Mouse (Mus musculus): Measurements from ENCODE around the gene Gm7697. TPM values are rescaled to one million over a fixed set of nuclear protein-coding genes. Genes with fewer than 3 reads are reported as not detected.
"Not testable (repeated sequence)": the region's sequence is repeated elsewhere in the genome, so short reads cannot be mapped to it uniquely, and the experiment has no call there.

Gm7697 gene
- not detected in 2 replicates for polyA plus RNA-seq (2015; fragmentation: Nextera tagmentation; extraction: Ambion mirVana)

- H3K36me3 ChIP-seq; H3K4me1 ChIP-seq (replicated peaks); H3K27me3 ChIP-seq; H3K27ac ChIP-seq; H3K4me2 ChIP-seq; H3K9me3 ChIP-seq; H3K9ac ChIP-seq; H3K4me3 ChIP-seq; ATAC-seq (ENCODE audit: low FRiP score): not testable (repeated sequence)
- WGBS, result 89% methylated on average over 2 of the region's 3 CpGs
Measured at GRCm38 (mm10) chr8:69522876-69523275, at the start of gene Gm7697. Gene Gm7697 (minus strand): TSS chr8:69522976.

GRCm38 (mm10) chr8:69551249-69551648 lies 28.5 kb upstream of the Gm7697 start:
- not testable (repeated sequence) for H3K36me3 ChIP-seq; H3K4me1 ChIP-seq (replicated peaks); H3K9ac ChIP-seq; H3K4me3 ChIP-seq; H3K9me3 ChIP-seq; H3K27me3 ChIP-seq; H3K4me2 ChIP-seq; ATAC-seq (ENCODE audit: low FRiP score); H3K27ac ChIP-seq
- 56% methylated on average over 2 of the region's 2 CpGs for WGBS

DNA sequence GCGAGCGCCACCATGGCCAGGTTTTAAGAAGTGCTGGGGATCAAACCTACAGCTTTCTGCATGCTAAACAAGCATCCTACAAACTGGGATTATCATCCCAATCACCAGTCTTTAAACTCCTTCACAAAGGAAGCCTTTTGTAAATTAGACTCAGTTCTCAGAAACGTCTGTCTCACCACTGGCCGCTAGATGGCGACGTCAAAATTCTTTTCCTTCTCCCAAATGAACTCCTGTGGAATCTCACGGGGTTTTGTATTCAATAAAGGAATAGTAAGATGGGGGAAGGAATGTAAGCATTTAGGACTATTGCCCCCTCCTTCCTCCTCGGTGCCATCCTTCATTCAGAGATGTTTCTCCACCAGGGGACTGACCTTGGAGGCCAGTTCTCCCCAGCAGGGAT lies 26.8 kb upstream of the Gm7697 start:
- not testable (repeated sequence) for H3K9me3 ChIP-seq; H3K27me3 ChIP-seq; H3K36me3 ChIP-seq; H3K27ac ChIP-seq; H3K4me3 ChIP-seq; H3K4me1 ChIP-seq (replicated peaks); H3K9ac ChIP-seq; ATAC-seq (ENCODE audit: low FRiP score); H3K4me2 ChIP-seq
- WGBS, result 13% methylated on average over 8 of the region's 8 CpGs

DNA sequence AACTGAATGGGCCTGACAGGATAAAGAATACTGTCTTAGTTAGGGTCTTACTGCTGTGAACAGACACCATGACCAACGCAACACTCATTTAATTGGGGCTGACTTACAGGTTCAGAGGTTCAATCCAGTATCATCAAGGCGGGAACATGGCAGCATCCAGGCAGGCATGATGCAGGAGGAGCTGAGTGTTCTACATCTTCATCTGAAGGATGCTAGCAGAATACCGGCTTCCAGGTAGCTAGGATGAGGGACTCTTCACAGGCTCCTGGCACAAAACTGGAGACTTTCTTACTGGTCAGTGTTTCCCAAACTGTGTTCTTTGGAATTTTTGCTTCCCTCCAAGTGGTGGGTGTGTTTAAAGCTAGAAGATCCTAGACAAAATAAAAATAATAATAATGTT lies 25.3 kb upstream of the Gm7697 start:
- not testable (repeated sequence) for H3K4me1 ChIP-seq (replicated peaks); H3K9ac ChIP-seq; H3K27ac ChIP-seq; H3K4me3 ChIP-seq; ATAC-seq (ENCODE audit: low FRiP score); H3K4me2 ChIP-seq; H3K27me3 ChIP-seq; H3K36me3 ChIP-seq; H3K9me3 ChIP-seq
- WGBS, result 95% methylated on average over 3 of the region's 3 CpGs

GRCm38 (mm10) chr8:69547208-69547607 lies 24.4 kb upstream of the Gm7697 start:
- not testable (repeated sequence) for ATAC-seq (ENCODE audit: low FRiP score); H3K4me2 ChIP-seq; H3K36me3 ChIP-seq; H3K9ac ChIP-seq; H3K27ac ChIP-seq; H3K4me3 ChIP-seq; H3K4me1 ChIP-seq (replicated peaks); H3K27me3 ChIP-seq; H3K9me3 ChIP-seq
- WGBS, result 71% methylated on average over 7 of the region's 7 CpGs

GRCm38 (mm10) chr8:69545020-69545419 lies 22.2 kb upstream of the Gm7697 start:
- H3K27ac ChIP-seq; H3K36me3 ChIP-seq; H3K27me3 ChIP-seq; H3K9me3 ChIP-seq; H3K4me2 ChIP-seq; H3K4me3 ChIP-seq; ATAC-seq (ENCODE audit: low FRiP score); H3K9ac ChIP-seq; H3K4me1 ChIP-seq (replicated peaks): not testable (repeated sequence)
- 50% methylated on average over 1 of the region's 1 CpGs for WGBS

DNA sequence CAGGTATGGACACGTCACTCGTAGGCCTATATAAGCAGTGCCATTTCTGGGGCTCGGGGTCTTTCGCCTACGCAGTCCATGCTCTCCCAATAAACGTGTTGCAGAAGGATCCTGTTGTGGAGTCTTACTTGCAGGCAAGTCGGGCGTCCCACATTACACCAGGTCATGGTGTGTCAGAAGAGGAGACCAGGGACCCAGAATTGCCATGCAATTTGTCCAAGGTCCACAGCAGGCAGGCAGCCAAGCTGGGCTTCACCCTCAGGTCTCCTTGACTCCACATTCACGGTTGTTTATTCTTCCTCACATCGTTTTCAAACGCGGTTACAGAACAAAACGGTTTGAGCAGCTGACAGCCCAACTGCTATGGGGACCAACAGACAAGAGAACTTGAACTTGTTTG lies 21.7 kb upstream of the Gm7697 start:
- WGBS, result 92% methylated on average over 13 of the region's 13 CpGs
- not testable (repeated sequence) for H3K4me1 ChIP-seq (replicated peaks); H3K9ac ChIP-seq; H3K4me2 ChIP-seq; H3K27ac ChIP-seq; H3K4me3 ChIP-seq; ATAC-seq (ENCODE audit: low FRiP score); H3K36me3 ChIP-seq; H3K9me3 ChIP-seq; H3K27me3 ChIP-seq

DNA sequence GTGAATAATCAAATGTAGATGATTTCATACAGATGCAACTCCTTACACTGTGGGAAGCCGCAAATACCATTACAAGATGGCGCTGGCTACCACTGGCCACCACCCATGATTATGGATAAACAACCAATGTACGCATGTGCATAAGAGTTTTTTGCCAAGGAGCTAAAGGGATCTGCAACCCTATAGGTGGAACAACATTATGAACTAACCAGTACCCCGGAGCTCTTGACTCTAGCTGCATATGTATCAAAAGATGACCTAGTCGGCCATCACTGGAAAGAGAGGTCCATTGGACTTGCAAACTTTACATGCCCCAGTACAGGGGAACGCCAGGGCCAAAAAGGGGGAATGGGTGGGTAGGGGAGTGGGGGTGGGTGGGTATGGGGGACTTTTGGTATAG lies 21.2 kb upstream of the Gm7697 start:
- not testable (repeated sequence) for H3K27me3 ChIP-seq; H3K27ac ChIP-seq; H3K9me3 ChIP-seq; H3K9ac ChIP-seq; H3K36me3 ChIP-seq; H3K4me3 ChIP-seq; H3K4me2 ChIP-seq; H3K4me1 ChIP-seq (replicated peaks)
- ATAC-seq (ENCODE audit: low FRiP score), result peak; percentile 65; the same call in 1 of the 2 replicates
- WGBS, result 93% methylated on average over 6 of the region's 6 CpGs

- H3K4me3 ChIP-seq; H3K36me3 ChIP-seq; ATAC-seq (ENCODE audit: low FRiP score); H3K4me2 ChIP-seq; H3K27ac ChIP-seq; H3K27me3 ChIP-seq; H3K9me3 ChIP-seq; H3K4me1 ChIP-seq (replicated peaks); H3K9ac ChIP-seq: not testable (repeated sequence)
- 89% methylated on average over 7 of the region's 7 CpGs for WGBS
Measured at GRCm38 (mm10) chr8:69540764-69541163, 18.0 kb upstream of the Gm7697 start.

- not testable (repeated sequence) for H3K4me2 ChIP-seq; H3K9me3 ChIP-seq; H3K27me3 ChIP-seq; H3K36me3 ChIP-seq; H3K27ac ChIP-seq; H3K4me3 ChIP-seq; H3K4me1 ChIP-seq (replicated peaks); ATAC-seq (ENCODE audit: low FRiP score); H3K9ac ChIP-seq
- WGBS, result 53% methylated on average over 1 of the region's 1 CpGs
Measured at GRCm38 (mm10) chr8:69540331-69540730, 17.6 kb upstream of the Gm7697 start.

GRCm38 (mm10) chr8:69474946-69475345 lies 47.8 kb downstream of the Gm7697 start:
- H3K4me2 ChIP-seq; H3K9me3 ChIP-seq; H3K4me1 ChIP-seq (replicated peaks); ATAC-seq (ENCODE audit: low FRiP score); H3K27ac ChIP-seq; H3K4me3 ChIP-seq; H3K9ac ChIP-seq; H3K36me3 ChIP-seq; H3K27me3 ChIP-seq: not testable (repeated sequence)
- 82% methylated on average over 3 of the region's 3 CpGs for WGBS

DNA sequence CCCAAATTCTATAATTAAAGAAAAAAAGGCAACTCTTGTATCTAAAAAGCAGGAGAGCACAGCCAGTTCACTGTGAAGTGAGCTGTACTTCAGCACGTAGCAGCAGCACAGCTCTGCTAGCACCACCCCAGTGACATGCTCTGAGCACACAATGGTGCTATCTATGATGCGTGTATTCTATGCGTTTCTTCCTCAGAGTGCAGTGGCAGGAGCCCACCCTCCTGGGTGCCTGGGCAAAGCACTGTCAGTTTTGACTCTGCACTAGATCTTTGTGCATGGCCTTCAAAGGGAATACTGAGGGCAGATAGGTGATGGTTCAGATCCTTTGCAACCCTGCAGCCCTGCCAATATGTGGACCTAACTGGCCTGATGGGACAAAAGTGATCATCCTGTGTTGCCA lies 69.3 kb downstream of the Gm7697 start, which contains the start of gene Gm9495:
Gene Gm9495, minus strand, starts transcription at position 101 of the 400 bp plus-strand sequence.
- not testable (repeated sequence) for H3K4me1 ChIP-seq (replicated peaks); H3K4me2 ChIP-seq; H3K27me3 ChIP-seq; H3K36me3 ChIP-seq; H3K4me3 ChIP-seq; H3K9me3 ChIP-seq; H3K27ac ChIP-seq; ATAC-seq (ENCODE audit: low FRiP score); H3K9ac ChIP-seq
- WGBS, result 90% methylated on average over 3 of the region's 3 CpGs
